Mouse (Mus musculus) lung, postnatal 0 days (tissue): ENCODE measurements at regions not wholly inside any gene's neighbourhood (a gene's known extent, or its start where the extent isn't known, plus 50 kb on each side); places are given as distances from the start of the nearest gene placed in this dataset.

Experiments used
- CTCF ChIP-seq: IDR thresholded peaks from 2 replicates; pipeline ENCODE4 v1.5.1; 2016; ENCODE audit warnings: antibody characterized with exemption, mild to moderate bottlenecking
- EP300 ChIP-seq: IDR thresholded peaks from 2 replicates; pipeline ENCODE4 v1.6.1; 2016; ENCODE audit warnings: antibody characterized with exemption, mild to moderate bottlenecking, control low read depth

DNA sequence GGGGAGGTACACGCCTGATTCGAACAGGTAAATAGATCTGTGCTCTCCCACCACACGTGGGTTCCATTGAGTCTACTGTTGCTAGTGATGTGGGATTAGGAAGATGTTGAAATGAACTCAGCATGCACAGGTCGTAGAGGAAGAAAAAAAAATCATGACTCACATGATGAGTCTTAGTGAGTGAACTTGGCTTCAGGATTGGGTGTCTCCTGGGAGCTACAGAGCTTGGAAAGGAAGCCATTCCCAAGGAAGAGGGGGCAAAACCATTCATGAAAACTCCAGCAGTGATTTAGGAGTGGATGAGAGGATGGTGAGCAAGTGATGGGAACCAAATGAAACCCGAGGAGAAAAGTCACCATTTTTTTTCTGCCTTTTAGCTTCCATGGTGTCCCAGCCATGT, 215.9 kb upstream of the Lrtm1 start:
- TF ChIP-seq CTCF (no peak), EP300 (no peak)
